Mouse (Mus musculus) spleen, adult 12 weeks (tissue): ENCODE measurements around the gene Trim11.
"Not testable (repeated sequence)": the region's sequence is repeated elsewhere in the genome, so short reads cannot be mapped to it uniquely, and the experiment has no call there.

ENCODE experiments used
- DNase-seq: peaks from one replicate; pipeline ENCODE4 v3.0.0; 2022; ENCODE audit warnings: low spot score

The Trim11 gene

DNA sequence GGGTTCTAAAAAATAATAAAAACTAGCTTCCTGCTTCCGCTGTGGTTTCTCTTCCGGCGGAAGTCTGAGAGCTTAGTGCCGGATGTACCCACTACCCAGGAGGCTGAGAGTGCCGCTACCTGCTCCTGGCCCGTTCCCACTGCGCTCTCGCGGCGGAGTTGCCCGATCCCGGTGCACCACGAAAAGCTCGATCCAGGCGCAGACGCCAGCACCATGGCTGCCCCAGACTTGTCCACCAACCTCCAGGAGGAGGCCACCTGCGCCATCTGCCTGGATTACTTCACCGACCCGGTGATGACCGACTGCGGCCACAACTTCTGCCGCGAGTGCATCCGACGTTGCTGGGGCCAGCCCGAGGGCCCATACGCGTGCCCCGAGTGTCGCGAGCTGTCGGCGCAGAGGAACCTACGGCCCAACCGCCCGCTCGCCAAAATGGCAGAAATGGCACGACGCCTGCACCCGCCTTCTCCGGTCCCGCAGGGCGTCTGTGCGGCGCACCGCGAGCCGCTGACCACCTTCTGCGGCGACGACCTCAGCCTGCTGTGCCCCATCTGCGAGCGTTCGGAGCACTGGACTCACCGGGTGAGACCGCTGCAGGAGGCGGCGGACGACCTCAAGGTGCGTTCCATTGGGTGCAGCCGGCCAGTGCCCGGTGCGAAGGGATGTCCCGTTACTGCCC, at the start of gene Trim11:
Gene Trim11 (plus strand): TSS at position 67 of the 679 bp plus-strand sequence.
- peak; percentile 52 for DNase-seq

DNA sequence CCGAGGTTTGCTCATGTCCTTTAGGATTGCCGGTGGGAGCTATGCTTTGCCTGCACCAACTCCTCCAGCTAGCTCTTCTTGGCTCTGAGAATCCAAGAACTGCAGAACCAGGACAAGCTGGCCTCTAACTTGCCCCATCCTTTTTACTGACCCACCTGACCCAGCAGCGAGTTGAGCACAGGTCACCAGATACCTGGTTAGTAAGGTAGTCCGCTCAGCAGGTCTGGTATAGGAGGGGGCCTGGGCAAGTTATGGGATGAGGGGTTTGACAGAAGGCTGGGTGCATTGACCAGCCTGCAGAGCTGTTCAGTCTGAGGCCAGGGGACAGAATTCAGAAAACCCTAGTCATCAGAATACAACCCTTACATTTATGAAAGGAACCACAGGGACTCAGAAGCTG, 48.8 kb upstream of the Trim11 start:
- no peak for DNase-seq

DNA sequence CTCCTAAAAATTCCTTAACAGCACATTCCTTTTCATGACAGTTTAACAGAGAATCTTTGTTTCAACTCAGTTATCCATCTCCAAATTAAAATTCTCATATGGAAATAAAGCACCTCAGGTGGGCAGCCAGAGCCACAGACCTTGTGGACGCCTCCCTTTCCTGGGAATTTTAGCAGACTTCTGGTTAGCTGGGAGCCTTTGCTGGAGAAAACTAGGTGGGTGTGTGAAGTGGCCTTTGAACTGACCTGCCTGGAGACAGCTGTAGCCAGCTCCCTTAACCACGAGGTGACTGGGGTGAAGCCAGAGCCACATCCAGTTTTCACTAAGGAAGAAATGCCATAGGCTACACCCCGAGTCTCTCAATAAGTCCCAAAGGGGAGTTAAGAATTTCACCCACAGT, 48.3 kb upstream of the Trim11 start:
- DNase-seq: no peak

DNA sequence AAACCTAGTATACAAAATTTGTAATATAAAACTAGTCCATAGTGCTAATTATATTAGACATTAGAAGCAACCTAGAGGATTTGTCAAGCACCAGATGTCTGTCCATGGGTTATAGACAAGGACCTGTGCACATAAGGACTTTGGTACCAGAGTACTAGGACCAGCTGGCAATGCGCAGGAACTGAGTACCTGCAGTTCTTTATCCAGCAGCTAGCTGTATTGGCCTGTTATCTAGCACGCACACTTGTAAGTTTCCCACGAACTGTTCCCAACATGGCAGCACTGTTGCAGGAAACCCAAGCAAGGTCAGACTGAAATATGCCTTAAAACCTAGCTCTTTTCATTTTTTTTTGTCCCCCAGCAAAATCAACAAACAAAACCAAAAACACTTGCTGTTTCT, 47.6 kb upstream of the Trim11 start:
- DNase-seq: no peak

DNA sequence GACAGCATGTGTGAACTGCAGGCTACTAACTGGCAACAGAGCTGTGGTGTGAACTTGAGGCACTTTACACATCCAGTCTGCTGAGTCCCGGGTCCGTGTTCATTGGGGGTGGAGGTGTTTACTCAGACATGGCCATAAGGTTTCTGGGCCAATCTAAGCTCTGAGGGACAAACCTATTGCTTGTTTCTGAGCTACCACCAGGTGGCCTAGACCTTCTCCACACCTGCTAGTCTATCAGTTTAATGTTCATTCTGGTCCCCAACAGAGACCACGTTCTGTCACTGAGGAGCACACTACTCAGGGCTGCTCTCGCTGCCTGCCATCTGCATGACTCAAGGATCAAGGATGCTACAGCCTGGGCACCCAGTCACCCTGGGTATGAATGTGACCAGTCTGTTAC, 46.3 kb upstream of the Trim11 start:
- DNase-seq: no peak

DNA sequence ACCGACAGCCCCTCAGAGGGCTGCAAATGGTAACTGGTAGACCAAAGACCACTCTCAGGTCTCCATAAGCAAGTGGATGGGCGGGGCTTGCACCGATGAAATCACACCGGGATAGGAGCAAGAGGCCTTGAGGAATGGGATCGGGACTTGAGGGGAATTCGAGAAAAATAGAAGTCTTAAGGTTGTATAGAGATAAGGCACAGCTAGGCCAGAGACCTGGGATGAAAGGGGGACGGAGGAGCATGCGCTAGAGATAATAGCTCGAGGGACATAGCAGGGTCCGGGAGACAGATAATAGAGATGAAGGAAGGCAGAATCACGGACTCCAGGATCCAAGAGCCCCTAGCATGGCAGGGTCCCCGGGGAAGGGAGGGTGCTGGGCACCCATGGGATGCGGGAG, 40.0 kb upstream of the Trim11 start:
- no peak for DNase-seq

DNA sequence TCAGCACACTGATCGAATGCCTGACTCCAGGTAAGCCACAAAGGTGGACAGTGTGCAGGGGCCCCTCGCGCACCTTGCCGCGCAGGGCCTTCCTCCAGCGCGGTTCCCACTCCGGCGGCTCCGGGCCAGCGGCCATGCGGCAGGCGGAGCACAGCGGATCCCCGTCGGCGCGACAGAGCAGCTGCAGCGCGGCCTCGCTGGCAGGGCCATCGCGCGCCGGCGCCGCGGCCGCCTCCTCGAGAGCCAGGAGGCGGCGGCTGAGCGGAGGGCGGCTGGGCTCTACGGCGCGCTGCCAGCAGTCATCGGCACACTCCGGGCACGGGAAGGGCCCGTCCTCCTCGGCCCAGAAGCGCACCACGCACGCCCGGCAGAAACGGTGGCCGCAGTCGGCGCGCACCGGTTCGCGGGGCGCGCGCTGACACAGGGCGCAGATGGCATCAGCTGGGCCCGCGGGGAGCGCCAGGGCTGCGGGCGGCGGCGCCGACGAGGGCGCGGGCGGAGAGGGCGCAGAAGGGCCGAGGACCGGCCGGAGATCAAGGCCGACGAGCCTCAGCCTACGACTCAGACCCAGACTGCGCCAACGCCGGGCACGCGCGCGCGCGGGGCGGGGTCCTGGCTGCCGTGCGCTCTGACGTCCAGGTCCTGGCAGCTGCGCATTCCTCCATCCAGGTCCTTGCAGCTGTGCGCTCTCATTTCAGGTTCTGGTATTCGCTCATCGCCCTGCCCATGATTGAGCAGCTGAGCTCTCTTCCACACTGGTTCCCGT, 39.4 kb upstream of the Trim11 start, which contains the start of gene Rnf187:
Gene Rnf187 (minus strand): TSS at position 595 of the 766 bp plus-strand sequence.
- DNase-seq: peak; percentile 83

DNA sequence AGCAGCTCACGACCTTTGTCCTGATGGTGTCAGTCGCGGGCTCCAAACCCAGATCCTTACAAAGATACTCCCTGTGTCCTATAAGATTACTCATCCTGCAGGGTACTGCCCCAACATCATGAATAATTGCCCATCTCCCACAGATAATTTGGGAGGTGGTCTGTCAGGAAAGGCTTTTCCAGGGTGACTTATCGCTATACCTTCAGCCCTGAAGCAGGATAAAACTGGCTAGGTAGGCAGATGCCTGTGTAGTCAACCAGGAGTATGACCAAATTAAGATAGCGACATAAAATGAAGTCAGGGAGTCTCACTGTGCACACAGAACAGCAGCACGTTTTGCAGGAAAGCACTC, 38.8 kb upstream of the Trim11 start:
- DNase-seq: no peak

DNA sequence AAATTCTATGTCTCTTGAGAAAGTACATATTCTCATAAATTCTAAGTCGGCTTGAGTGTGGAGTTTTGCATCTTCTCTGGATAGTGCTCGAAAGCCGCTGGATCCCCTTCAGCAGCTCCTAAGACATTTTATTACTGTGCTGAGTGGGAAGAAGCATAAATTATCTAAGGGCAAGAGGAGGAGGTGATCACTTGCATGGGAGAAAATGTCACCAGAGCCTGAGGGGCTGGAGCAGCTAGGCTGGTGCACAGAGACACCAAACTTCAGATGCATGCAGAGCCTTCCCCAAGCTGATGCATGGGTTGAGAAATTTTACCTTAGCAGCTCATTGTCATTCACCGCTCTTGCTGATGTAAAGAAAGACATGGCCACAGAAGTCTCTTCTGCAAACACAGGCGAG, 33.8 kb upstream of the Trim11 start:
- DNase-seq: no peak

DNA sequence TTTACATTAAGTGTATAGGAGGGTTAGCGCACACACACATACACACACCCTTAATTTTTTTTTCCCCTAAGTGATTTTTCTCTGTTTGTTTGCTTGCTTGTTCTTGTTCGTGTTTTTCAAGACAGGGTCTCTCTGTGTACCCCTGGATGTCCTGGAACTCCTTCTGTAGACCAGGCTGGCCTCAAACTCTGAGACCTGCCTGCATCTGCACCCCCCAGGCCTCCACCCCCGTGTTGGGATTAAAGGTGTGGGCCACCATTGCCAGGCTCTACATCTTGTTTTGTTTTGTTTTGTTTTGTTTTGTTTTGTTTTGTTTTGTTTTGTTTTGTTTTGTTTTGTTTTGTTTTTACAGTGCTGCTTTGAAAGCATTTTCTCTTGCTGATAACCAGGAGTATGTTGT, 30.6 kb upstream of the Trim11 start:
- no peak for DNase-seq

DNA sequence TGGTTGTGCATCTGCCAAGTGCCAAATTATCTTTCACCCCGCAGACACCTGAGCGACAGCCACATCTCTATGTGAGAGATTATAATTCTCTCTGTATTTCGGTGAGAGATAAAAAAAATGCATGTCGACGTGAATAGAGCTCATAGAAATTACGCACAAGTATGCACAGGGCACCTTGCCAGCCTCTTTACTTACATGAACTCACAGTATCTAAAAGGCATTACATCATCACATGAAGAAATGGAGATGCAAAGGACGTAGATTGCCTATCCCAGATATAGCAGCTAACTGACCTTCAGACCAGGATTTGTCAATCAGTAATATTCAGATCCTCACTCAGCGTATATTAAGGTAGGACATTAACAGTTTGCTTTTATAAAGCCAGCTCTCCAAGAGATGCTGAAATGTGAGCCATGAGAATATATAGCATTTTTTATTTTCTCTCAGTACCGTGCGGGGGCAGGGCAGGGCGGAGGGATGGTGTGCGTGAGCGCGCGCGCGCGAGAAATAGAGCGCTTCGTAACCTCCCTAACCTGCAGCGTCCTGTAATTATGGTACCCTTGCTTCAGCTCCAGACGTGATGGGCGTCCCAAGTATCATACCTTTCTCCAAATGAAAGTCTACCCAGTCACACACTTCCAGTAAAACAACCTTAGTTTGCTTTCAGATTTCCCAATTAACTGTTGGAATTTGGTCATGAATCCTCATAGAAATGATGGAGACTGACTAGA, 29.9 kb upstream of the Trim11 start:
- no peak for DNase-seq

DNA sequence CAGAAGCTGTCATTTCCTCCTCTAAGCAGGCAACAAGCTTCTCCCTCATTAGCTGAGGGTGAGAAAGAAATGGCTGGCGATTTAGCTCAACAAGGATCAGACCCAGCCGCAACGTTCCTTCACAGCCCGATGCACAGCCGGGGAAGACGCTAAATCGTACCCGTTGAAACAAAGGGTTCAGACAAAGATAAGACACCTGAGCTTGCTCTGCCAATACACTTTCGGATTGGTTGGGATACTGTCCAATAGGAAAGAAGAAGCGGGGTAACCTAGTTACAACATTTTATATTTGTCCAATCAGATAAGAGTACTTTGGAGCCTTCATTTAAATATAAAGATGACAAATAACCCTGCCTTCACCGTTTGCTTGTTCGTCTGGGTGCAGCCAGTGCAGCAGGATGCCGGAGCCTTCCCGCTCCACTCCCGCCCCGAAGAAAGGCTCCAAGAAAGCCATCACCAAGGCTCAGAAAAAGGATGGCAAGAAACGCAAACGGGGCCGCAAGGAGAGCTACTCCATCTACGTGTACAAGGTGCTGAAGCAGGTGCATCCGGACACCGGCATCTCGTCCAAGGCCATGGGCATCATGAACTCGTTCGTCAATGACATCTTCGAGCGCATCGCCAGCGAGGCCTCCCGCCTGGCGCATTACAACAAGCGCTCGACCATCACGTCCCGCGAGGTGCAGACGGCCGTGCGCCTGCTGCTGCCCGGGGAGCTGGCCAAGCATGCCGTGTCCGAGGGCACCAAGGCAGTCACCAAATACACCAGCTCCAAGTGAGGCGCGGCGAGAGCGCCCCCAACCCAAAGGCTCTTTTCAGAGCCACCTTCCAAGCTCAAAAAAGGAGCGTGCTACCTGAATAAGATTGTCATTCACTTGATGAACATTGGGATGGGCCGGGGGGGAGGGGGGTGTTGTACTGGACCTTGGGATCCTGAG, 29.1 kb upstream of the Trim11 start, which contains the start of gene Hist3h2ba:
Gene Hist3h2ba (plus strand): TSS at position 379 of the 938 bp plus-strand sequence.
- peak; percentile 70 for DNase-seq

DNA sequence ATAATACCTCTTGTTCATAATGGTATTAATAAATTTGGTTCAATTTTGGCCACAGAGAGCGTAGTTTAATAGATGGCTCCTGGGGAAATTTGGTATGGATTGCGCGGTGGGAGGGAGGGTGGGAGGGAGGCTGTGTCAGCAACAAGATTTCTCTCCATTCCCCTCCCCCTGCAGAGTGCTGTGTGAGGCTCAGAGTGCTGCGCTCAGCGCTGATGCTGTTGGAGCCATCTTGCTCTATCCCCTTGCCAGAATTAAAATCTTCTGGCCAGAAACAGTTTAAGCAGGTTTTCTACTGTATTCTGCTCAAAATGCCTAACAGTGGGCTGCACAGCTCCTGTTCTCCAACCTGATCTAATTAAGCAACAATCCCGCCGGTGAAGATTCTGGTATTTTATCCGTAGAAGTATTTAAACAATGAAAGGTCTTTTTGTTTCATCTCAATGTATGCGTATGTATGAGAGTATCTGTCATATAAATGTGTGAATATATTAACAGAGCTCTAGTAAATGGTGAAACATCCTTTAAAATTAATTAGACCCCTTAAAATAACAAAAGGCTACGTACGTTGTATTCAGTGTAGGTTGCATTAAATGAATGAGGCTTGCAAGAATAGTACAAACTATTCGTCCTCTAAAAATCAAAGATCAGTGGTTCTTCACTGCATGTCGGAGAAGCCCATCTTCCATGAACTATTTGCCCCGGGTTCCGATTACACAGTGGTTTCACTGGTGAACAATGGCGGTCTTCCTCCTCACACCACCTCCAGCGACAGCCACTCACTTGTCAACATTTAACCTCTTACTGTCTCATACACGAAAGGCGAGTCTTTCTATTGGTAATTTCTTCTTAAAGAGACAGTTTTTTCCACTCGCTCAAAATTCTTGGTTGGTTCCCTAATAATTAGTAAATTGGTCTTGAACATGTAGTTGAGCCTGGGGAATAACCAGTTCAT, 28.1 kb upstream of the Trim11 start:
- no peak for DNase-seq

DNA sequence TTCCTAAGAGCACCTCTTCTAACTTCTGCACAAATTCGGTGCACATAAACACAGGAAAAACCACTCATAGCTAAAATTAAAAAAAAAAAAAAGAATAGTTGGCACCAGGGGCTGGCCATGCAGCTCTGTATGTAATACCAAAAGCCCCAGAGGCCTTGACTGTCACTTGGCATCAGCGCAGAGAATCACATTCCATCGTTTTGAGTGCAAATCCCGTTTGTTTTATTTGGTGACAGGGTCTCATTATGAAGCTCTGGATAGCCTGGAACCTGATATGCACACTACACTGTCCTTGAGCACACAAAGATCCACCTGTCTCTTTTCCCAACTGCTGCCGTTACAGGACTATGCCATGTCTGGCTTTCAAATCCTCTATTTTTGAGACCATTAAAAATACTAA, 26.7 kb upstream of the Trim11 start:
- no peak for DNase-seq

DNA sequence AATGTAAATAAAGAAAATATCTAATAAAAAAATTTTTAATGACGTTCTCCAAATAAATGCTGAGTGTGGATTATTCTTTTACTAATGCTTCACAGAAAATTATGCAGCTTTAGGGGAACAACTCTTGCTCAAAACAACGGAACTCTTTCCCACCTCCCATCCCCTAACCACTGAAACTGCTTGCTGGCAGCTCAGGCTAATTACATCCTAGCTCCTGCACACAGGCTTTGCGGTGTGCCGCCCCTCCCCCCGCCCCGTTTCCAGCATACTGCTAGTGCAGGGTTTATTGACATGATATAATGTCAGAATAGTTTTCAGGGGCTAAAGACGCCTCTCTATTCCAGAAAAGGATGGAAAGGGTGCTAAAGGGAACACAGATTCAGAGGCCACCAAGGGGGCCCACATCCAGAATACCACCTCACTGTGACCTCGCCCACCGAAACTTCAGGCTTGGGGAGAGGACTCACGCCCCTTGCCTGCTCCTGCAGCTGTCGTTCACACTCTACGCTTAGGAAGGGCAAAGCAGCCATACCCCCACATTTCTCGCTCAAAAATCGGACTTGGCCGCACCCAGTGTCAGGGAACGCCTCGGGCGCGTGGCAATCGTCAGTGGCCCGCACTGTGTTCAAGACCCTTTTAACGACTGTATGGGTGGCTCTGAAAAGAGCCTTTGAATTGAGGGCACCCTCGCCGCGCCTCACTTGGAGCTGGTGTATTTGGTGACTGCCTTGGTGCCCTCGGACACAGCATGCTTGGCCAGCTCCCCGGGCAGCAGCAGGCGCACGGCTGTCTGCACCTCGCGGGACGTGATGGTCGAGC, 24.3 kb upstream of the Trim11 start:
- DNase-seq: no peak

DNA sequence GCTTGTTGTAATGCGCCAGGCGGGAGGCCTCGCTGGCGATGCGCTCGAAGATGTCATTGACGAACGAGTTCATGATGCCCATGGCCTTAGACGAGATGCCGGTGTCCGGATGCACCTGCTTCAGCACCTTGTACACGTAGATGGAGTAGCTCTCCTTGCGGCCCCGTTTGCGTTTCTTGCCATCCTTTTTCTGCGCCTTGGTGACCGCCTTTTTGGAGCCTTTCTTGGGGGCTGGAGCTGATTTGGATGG, 23.8 kb upstream of the Trim11 start:
- DNase-seq: not testable (repeated sequence)

DNA sequence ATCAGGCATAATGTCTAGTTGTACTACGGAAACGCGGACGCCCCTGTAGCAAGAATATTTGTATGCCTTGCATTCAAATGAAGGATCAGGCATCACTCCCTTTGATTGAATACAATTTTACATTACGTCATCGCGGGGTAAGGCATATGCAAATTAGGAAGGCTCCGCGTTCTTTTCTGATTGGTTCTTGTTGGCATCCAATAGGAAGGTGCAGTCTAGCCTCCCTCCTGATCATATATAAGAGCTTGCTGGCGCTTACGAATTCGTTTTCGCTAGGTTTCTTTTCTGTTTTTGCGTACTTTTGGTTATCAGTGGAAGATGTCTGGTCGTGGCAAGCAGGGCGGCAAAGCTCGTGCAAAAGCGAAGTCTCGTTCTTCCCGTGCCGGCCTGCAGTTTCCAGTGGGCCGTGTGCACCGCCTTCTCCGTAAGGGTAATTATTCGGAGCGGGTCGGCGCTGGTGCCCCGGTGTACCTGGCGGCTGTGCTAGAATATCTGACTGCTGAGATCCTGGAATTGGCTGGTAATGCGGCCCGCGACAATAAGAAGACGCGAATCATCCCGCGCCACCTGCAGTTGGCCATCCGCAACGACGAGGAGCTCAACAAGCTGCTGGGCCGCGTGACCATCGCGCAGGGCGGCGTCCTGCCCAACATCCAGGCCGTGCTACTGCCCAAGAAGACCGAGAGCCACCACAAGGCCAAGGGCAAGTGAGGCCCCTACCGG, 23.3 kb upstream of the Trim11 start, which contains the start of the genes Hist3h2a and Trim17:
Gene Hist3h2a (plus strand): TSS at position 266 of the 723 bp plus-strand sequence.
Gene Trim17 (plus strand): TSS at position 266 of the 723 bp plus-strand sequence.
- peak; percentile 84 for DNase-seq

DNA sequence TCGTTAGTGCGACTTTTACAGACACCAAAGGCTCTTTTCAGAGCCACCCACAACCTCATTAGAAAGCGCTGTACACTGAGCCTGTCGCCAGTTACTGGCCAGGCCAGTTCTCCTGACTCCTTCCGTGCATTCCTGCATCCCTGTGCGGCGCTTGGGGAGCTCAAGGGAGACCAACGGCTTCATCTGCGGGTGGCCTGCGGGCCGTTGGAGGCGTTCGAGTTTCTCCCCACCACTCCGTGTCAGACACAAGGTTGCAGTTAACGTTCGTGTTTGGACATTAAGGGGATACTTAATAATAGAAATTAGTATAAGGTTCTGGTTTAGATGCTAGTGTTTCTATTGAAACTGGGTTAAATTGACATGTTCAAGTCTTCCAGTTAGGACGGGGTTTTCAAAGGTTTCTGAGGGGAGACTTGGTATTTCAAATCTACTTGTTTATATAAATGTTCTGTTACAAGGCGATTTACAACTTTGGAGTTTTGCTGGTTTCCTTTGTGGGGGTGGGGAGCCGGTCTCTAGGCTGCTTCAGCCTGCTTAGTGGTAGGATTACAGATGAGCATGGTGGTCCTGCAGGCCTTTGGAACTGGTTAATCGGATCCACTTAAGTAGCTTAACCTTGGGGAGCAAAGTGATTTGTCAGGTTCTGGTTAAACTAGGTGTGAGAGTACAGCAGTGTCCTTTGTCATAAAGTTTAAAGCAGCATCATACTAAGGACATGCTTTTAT, 22.6 kb upstream of the Trim11 start:
- DNase-seq: no peak

DNA sequence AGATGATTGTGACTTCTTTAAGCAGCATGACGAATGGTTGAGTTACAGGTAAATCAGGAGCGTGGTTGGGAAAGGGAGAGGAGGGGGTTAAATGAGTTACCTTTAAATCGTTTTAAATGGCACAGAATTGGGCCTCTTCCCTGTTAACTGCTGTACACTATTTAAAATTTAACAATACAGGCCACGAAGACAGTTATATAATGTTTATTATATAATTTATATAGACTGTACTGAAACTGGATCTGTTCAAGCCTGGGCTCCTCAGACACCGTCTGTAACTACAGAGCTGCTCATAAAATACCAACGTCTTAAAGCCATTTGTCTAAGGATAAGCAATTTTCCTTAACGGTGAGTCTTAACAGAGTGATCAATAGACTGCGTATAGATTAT, 22.0 kb upstream of the Trim11 start:
- DNase-seq: no peak
